Mouse (Mus musculus) bone marrow macrophage, adult 2 months (primary cell): Measurements from ENCODE around the gene Arsg.

Experiments used
- CTCF ChIP-seq: IDR thresholded peaks from 2 replicates; pipeline ENCODE4 v1.5.1; 2012; ENCODE audit warnings: low read depth, mild to moderate bottlenecking, low read length, moderate library complexity
- POLR2A ChIP-seq: IDR thresholded peaks from 2 replicates; pipeline ENCODE4 v1.6.1; 2012; ENCODE audit warnings: mild to moderate bottlenecking, low read depth, low read length, borderline replicate concordance

- TF ChIP-seq POLR2A (no peak), CTCF (no peak)
Measured at GRCm38 (mm10) chr11:109434233-109434798, 38.9 kb upstream of the Arsg start.
